Mouse (Mus musculus) embryonic fibroblast, embryonic 13.5 days (primary cell): Measurements from ENCODE around the gene Dgke. TPM values are rescaled to one million over a fixed set of nuclear protein-coding genes. Genes with fewer than 3 reads are reported as not detected.
"Not testable (repeated sequence)": the region's sequence is repeated elsewhere in the genome, so short reads cannot be mapped to it uniquely, and the experiment has no call there.

Experiments used
- H3K27ac ChIP-seq: 2 replicates; pipeline ENCODE4 v1.5.1; 2012; ENCODE audit warnings: low read length, control low read depth, inconsistent platforms; ENCODE audit not compliant: insufficient read depth
- H3K4me1 ChIP-seq: 2 replicates; pipeline ENCODE4 v1.6.1; 2011; ENCODE audit warnings: low read length; ENCODE audit not compliant: control insufficient read depth, insufficient read depth
- H3K4me3 ChIP-seq: 2 replicates; pipeline ENCODE4 v1.5.1; 2011; ENCODE audit warnings: mild to moderate bottlenecking, control low read depth, low read length; ENCODE audit not compliant: insufficient read depth
- CTCF ChIP-seq: IDR thresholded peaks from 2 replicates; pipeline ENCODE4 v1.5.1; 2011; ENCODE audit warnings: mild to moderate bottlenecking, control low read depth, low read length, moderate library complexity, borderline replicate concordance; ENCODE audit not compliant: insufficient read depth
- POLR2A ChIP-seq: IDR thresholded peaks from 2 replicates; pipeline ENCODE4 v1.6.1; 2011; ENCODE audit warnings: low read depth, mild to moderate bottlenecking, control low read depth, low read length, moderate library complexity
- polyA plus RNA-seq: library from polyadenylated mRNA; stranded (reverse); fragments of >200 nt; gene quantifications from 2 replicates; pipeline ENCODE4 v1.2.4, GENCODE M21; 2011; ENCODE audit warnings: low read depth; ENCODE audit not compliant: missing spikeins, insufficient read length

The Dgke gene
- polyA plus RNA-seq, 1 experiment, result 7.8 TPM

DNA sequence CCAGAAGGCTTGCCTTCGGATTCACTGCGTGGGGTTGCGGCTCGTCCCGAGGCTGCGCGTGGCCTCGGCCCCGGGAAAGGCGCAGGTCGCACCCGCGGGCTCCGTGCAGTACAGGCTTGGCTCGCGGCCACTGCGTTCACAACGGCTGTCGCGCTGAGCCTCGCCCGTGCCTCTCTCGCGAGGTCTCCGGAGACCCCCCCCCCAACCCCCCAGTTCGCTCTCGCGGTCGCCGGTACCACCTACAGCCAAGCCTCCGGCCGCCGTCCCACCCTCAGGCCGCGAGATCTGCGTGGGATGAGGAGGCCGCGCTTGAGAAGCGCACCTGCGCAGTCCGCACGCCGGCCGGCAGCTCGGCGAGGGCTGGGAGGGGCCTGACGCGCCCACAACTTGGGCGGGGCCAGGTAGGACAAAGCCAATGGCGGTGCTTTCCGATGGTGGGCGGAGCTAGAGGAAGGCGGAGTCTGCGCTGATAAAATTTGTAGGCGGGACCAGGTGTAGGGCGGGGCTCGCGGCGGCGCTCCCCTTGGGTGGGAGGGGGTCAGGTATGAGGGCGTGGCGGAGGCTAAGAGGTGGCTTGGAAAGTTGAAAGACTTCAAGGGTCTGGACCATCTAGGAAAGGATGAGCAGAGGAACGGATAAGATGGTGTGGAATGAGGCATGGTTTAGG, 6.1 kb downstream of the Dgke start:
- TF ChIP-seq CTCF (no peak), POLR2A (peak; percentile 78)
- Histone ChIP-seq H3K4me1 (0 out of 2 replicates have a peak, but pooled peaks cover 7% of the 10 kb centered on the region), H3K4me3 (peak overlapping the region; percentile 67), H3K27ac (no peak overlapping the region)

DNA sequence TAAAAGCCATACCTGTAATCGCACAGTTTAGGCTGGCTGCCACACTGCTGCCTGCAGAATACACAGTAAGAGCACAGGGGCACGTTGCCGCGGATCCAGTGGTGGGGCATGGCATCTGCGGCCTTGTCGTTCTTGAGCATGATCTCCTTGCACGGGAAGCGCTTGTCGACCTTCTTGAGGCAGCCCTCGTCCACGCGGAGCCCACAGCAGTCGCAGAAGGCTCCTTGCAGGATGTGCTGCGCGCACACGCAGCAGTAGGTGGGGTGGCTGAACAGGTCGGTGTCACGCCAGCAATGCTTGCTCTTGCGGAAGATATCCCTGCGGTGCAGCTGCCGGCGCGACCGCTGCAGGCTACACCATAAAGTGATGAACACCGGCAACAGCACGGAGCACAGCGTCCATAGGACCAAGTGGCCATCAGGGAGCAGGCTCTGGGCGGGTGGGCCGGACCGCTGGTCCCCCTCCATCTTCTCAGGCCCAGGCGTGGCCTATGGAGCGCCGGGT, 6.7 kb downstream of the Dgke start:
- Histone ChIP-seq H3K4me3 (peak overlapping the region; percentile 67), H3K27ac (no peak overlapping the region), H3K4me1 (0 out of 2 replicates have a peak, but pooled peaks cover 7% of the 10 kb centered on the region)
- no peak for TF ChIP-seq POLR2A
- TF ChIP-seq CTCF, result no peak

DNA sequence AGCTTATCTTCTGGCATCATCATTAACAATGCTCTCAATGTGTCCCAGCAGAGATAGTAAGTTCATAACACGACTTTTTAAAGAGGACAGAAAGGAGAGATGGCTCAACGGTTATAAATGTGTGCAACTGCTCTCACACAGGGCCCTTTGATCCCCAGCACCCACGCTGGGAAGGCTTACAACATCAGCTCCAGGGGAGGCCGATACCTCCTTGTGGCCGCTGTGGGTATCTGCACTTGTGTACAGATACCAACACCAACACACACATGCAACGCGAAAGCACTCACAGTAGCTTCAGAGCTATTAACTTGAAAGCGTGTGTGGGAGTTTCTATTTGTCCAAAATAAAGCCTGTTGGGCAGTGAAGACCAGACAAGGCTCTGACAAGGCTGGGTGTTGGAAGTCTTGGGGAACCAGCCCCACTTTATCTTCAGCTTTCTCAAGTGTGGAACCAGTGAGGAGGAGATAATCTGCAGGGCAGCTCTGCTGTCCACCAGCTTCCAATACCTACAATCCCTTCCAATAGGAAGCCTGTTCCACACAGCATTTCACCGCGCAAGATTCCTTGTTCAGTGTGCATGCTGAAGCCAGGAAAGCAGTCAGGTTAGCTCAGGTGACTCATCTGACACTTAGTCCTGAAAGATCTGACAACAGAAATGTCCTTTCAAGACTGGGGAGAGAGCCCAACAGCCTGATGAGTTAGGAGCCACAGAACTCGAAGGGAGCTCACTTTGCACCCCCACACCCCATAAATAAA, 8.0 kb downstream of the Dgke start:
- Histone ChIP-seq H3K27ac (no peak overlapping the region), H3K4me1 (0 out of 2 replicates have a peak, but pooled peaks cover 7% of the 10 kb centered on the region), H3K4me3 (peak overlapping the region; percentile 67)
- TF ChIP-seq CTCF (peak; percentile 25; the same call in 1 of the 2 replicates), POLR2A (no peak)

DNA sequence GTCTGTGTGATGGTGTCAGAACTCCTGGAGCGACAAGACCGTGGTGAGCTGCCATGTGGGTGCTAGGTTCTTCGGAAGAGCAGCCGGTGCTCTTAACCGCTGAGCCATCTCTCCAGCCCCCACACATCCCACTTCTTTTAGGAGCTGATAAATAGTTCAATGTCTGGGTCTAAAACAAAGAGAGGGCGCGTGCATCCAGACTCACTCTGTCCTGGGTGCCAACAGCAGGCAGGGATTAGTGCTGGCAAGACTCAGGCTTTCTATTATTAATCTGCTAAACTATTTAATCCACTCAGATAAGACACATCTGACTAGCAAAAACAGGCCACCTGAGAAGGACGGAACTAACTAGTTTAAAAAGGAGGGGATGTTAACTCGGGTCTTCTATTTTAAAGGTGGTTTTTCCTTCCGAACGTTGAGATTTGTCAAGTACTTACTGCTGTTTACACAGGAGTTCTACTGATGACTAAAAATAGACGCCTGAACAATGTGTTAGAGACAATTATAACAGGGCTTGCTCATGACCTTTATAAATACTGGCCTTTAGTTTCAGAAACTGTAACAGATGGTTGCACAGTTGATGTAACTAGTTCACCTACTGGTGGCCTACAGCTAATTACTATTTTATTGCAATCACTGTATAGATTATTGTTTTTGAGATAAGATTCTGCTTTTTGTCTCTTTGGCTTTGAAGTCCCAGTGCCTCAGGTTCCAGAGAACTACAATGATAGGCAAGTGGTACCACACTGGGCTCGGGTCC, 10.5 kb downstream of the Dgke start:
- H3K4me1 ChIP-seq, result 0 out of 2 replicates have a peak, but pooled peaks cover 7% of the 10 kb centered on the region
- no peak overlapping the region for H3K27ac ChIP-seq
- TF ChIP-seq CTCF (no peak), POLR2A (no peak)
- H3K4me3 ChIP-seq, result no peak overlapping the region

DNA sequence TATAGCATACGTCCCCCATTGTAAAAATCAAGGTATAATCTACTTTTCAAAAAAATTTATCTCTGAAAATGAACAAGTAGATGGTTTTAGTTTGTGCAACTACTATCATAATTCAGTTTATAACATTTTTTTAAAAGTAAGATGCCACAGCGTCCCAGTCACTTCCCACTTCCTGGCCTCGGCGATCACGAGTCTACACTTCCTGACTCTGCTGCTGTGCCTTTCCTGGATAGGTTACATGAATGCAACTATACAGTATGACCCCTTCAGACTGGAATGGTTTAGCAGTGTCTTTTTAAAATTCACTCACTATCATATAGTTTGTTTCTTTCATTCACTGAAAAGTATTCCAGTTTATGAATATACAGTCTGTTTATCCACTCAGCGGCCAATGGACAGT, 14.9 kb downstream of the Dgke start:
- Histone ChIP-seq H3K4me3 (no peak overlapping the region), H3K27ac (no peak overlapping the region), H3K4me1 (no peaks in the 10 kb centered on the region)
- no peak for TF ChIP-seq POLR2A

DNA sequence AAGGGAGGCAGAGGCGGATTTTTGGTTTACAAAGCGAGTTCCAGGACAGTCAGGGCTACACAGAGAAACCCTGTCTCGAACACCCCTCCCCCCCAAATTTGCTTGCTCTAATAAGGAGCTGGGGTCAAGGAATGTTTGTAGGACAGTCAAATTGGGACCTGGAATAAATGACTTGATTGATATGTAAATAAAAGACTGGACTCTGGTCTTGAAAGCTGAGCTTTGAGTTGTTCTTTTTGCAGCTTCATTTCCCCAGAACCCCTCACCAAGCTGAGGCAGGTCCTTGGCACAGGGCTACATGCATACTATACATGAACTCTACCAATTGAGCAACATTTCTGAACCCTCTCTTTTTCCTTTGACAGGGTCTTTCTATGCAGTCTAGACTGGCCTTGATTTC, 20.6 kb downstream of the Dgke start:
- no peak overlapping the region for H3K4me3 ChIP-seq
- no peaks in the 10 kb centered on the region for H3K4me1 ChIP-seq
- TF ChIP-seq CTCF (no peak), POLR2A (no peak)
- no peak overlapping the region for H3K27ac ChIP-seq

DNA sequence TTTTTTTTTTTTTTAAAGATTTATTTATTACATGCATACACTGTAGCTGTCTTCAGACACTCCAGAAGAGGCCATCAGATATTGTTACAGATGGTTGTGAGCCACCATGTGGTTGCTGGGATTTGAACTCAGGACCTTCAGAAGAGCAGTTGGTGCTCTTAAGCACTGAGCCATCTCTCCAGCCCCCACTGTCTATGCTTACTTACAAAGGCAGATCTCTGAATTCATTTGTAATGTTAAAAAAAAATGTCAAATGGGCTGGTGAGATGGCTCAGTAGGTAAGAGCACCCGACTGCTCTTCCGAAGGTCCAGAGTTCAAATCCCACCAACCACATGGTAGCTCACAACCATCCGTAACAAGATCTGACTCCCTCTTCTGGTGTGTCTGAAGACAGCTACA, 21.1 kb downstream of the Dgke start:
- not testable (repeated sequence) for H3K4me3 ChIP-seq, H3K27ac ChIP-seq, H3K4me1 ChIP-seq

DNA sequence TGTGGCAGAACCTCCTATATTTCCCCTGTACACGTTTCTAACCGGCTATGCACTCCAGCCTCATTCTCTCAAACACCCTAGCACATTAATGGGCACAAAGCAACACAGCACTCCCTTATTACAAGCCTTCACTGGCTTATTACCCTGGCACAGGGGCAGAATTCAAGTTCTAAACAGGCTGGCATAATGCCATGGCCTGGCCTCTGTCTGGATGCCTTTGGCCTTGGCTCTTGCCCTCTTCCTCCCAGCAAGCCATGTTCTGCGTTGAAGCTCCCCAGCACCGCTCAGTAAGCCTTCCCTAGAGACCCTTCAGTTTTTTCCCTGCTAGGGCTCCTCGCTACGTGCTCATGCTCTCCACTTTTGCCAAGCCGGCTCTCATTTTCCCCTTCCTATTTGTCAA, 23.6 kb downstream of the Dgke start:
- TF ChIP-seq CTCF (no peak), POLR2A (no peak)
- H3K4me3 ChIP-seq, result no peak overlapping the region
- no peak overlapping the region for H3K27ac ChIP-seq
- peaks cover 2% of the 10 kb centered on the region; the same call in 1 of the 2 replicates for H3K4me1 ChIP-seq

DNA sequence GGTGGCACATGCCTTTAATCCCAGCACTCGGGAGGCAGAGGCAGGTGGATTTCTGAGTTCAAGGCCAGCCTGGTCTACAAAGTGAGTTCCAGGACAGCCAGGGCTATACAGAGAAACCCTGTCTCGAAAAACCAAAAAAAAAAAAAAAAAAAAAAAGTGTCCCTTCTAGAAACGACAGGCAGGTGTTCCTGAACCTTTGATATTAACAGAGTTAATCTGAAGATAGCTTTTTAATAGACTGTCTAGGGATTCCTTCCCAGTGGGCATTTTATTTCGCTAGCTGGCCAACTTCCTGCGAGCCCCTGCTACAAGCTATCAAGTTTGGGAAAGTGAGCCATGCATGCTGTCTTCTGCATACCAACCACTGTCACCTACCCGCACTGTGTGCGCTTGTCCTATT, 25.6 kb downstream of the Dgke start:
- not testable (repeated sequence) for H3K27ac ChIP-seq, H3K4me3 ChIP-seq, H3K4me1 ChIP-seq

DNA sequence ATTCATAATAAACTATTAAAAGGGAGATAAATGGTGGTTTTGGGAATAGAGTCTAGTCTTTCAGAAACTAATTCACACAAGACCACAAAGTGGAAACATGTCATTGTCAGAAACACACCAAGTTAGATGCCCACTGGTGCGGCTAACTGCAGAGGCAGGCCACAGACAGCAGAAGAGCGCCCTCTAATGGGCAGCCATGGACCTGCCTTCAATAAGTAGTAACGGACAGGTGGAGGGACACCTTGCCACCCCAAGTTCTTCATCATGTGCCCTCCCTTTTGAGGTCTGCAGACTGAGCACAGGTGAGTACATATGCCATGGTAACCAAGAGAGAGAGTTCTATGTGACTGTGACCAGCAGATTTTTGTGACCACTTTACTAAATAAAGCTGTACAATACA, 27.3 kb downstream of the Dgke start:
- Histone ChIP-seq H3K27ac (no peak overlapping the region), H3K4me1 (peaks cover 2% of the 10 kb centered on the region; the same call in 1 of the 2 replicates), H3K4me3 (no peak overlapping the region)
- no peak for TF ChIP-seq POLR2A
- TF ChIP-seq CTCF, result peak; percentile 85
